Mouse (Mus musculus): ENCODE results near the gene Lysmd3.

DNA sequence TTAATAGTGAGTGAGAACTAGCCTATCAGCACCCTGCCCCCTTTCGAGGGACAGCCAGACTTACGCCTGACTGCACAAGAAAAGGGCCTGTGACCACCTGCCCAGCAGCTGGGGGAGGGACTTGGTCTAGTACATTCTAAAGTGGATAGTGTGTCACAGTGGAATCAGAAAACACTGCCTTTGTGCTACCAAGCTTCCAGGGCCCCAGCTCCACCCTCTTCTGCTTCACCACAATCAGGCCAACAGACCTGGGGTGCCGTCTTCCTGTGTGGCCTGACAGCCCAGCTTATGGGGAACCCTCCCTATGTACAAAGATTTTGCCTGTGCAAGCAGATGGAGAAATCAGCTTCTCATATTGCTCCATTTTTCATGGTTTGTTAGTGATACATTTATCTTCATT is 28.1 kb upstream of the Lysmd3 start:
- no peak for TF ChIP-seq CTCF (IDR thresholded peaks at IDR 0.05; ENCODE audit: borderline replicate concordance, extremely low read depth, insufficient read depth, insufficient read length)
- TF ChIP-seq POLR2A (IDR thresholded peaks at IDR 0.05; ENCODE audit: borderline replicate concordance, extremely low read depth, insufficient read depth, insufficient read length, poor library complexity, severe bottlenecking), result no peak
